Mouse (Mus musculus) macrophage (primary cell): Measurements from ENCODE around the gene Slc44a1. TPM values are rescaled to one million over a fixed set of nuclear protein-coding genes. Genes with fewer than 3 reads are reported as not detected.

ENCODE experiments used
- H3K27ac ChIP-seq: fragments of 350-480 bp; formaldehyde crosslinking; 2 replicates; pipeline ENCODE4 v1.9.0; 2021
- H3K36me3 ChIP-seq: fragments of 350-480 bp; formaldehyde crosslinking; 2 replicates; pipeline ENCODE4 v1.9.0; 2021; ENCODE audit errors: inconsistent target
- H3K4me3 ChIP-seq: fragments of 350-480 bp; formaldehyde crosslinking; 2 replicates; pipeline ENCODE4 v1.9.0; 2021; ENCODE audit errors: inconsistent target
- H3K79me2 ChIP-seq: fragments of 350-480 bp; formaldehyde crosslinking; 2 replicates; pipeline ENCODE4 v1.9.0; 2021; ENCODE audit errors: inconsistent target
- WGBS: methylation state at CpG from one replicate; pipeline ENCODE4 v1.1.7; 2026; ENCODE audit warnings: inconsistent platforms; ENCODE audit not compliant: missing documents; 5-methylcytosine and 5-hydroxymethylcytosine counted together
- polyA plus RNA-seq: library from polyadenylated mRNA; stranded (reverse); fragments of 250-400 nt; gene quantifications from 3 replicates; pipeline ENCODE4 v1.2.4, GENCODE M21; 2018; ENCODE audit warnings: inconsistent platforms

Gene Slc44a1
- polyA plus RNA-seq, 1 experiment from 2014 or later = 33.2 TPM

GRCm38 (mm10) chr4:53617968-53618367 is 177.8 kb downstream of the Slc44a1 start:
- Histone ChIP-seq H3K27ac (no peak overlapping the region), H3K79me2 (no peaks in the 10 kb centered on the region), H3K36me3 (no peaks in the 10 kb centered on the region), H3K4me3 (no peak overlapping the region)
- WGBS = 87% methylated on average over 3 of the region's 3 CpGs

GRCm38 (mm10) chr4:53620104-53620503 is 179.9 kb downstream of the Slc44a1 start:
- Histone ChIP-seq H3K27ac (no peak overlapping the region), H3K79me2 (no peaks in the 10 kb centered on the region), H3K4me3 (no peak overlapping the region), H3K36me3 (no peaks in the 10 kb centered on the region)
- 91% methylated on average over 6 of the region's 6 CpGs for WGBS

DNA sequence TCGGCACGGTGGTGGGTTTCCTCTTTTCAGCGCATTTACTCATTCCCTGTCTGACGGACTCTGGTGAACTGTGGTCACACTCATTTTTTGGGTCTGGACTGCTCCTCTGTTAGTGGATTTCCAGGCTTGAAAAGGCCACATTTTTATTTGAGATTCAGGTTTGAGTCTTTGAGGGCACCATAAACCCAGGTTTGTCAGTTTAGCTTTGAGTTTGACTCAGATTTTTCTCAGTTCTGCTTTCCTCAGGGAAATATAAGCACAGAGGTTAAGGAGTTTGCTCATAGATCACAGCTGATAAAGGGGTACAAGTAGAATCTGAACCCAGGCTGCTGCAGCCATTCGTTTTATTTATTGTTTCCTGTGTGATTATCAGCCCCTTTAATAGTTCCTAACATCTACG is 180.9 kb downstream of the Slc44a1 start:
- Histone ChIP-seq H3K27ac (no peak overlapping the region), H3K36me3 (no peaks in the 10 kb centered on the region), H3K79me2 (no peaks in the 10 kb centered on the region), H3K4me3 (no peak overlapping the region)
- 68% methylated on average over 5 of the region's 6 CpGs for WGBS

DNA sequence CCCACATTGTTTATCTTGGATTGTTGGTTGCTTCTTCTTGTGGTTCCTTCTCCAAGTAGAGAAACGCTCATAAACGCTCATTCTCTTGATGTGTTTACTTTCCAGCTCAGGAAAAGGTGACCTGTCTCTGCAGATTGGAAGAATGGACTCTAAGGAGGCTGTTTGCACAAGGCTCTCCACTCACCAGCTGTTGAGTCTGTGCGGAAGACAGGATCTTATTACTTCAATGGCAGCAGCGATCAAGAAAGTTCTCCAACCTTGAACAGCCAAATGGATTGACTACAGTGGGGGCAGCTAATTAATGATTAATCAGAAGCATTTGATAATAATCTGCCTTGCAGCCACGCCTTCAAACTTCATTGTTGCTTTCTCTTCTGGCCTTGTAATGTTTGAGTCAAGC is 181.3 kb downstream of the Slc44a1 start:
- 70% methylated on average over 5 of the region's 5 CpGs for WGBS
- Histone ChIP-seq H3K27ac (no peak overlapping the region), H3K36me3 (no peaks in the 10 kb centered on the region)

DNA sequence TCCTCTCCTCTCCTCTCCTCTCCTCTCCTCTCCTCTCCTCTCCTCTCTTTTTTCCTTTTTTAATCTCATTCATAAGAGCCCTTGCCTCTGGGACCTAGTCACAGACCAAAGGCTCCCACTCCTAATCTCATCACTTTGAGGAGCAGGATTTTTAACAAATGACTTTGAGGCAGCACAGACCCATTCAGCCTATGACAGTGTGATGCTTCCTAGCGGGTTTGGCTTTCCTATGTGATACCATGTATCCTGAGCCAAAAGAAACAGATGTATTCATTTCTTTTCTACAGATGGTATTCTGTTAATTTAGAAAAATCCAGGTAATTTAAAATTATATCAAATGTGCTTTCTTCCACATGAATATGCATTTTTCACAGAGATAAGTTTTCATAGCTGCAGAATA is 183.5 kb downstream of the Slc44a1 start:
- 92% methylated on average over 1 of the region's 1 CpGs for WGBS
- Histone ChIP-seq H3K79me2 (no peaks in the 10 kb centered on the region), H3K36me3 (no peaks in the 10 kb centered on the region), H3K4me3 (no peak overlapping the region), H3K27ac (no peak overlapping the region)

More for the DNA sequence above, 181.3 kb downstream of the Slc44a1 start:
- H3K4me3 ChIP-seq = no peak overlapping the region
- no peaks in the 10 kb centered on the region for H3K79me2 ChIP-seq

DNA sequence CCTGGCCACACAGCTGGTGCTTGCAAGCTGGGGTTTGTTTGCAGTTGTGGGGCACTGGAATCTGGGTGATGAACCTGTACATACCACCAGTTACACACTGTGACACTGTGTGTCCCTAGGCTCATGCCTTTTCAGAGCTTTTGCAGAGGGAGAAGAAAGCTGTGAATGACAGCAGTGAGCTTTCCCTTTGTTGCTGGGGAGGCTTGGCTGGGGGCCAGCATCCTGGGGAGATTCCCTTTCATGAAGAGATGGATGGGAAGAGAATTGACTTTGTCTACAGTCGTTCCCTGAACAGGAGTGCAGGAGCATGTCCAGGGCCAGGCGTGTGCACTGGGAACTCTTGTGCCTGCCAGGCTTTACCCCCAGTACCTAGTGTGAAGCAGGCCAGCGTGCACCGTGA is 184.6 kb downstream of the Slc44a1 start:
- no peak overlapping the region for H3K4me3 ChIP-seq
- no peaks in the 10 kb centered on the region for H3K79me2 ChIP-seq
- 76% methylated on average over 4 of the region's 4 CpGs for WGBS
- H3K27ac ChIP-seq = no peak overlapping the region
- no peaks in the 10 kb centered on the region for H3K36me3 ChIP-seq

DNA sequence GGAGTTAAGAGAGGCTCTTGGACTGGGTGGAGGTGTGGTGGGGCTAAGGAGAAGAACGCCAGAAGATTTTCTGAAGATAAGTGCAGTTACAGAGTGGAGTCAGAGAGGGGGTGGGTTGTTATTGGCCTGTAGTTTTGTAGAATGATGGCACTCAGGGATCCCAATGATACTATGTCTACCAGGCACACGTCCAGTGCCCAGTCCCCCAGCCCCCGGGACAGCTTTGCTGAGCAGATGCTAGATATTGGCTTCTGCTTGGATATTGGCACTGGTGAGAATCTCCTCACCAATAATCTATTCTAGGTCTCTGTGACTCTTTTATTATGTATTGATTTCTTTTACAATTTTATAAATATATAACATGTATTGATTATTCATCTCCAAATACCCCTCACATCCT is 185.1 kb downstream of the Slc44a1 start:
- Histone ChIP-seq H3K36me3 (no peaks in the 10 kb centered on the region), H3K79me2 (no peaks in the 10 kb centered on the region), H3K4me3 (no peak overlapping the region), H3K27ac (no peak overlapping the region)
- 86% methylated on average over 3 of the region's 3 CpGs for WGBS

DNA sequence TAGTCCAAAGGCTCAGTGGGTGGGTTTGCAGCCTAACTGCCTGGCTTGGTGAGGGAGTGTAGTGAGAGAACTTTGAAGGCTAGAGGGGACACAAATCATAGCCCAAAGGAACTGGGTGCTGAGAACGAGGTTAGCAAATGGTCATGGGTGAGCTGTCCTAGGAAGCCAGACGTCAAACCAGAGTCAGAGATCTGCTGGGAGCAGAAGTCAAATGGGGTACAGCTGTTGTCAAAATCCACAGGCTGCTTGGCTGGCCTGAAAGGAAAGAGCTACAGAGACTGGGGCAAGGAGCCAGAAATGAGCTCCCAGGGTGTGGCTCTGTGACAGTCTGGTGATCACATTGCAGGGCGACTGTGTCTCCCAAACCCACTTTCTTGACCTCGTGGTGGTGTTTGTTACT is 188.7 kb downstream of the Slc44a1 start:
- Histone ChIP-seq H3K4me3 (no peak overlapping the region), H3K79me2 (no peaks in the 10 kb centered on the region), H3K27ac (no peak overlapping the region), H3K36me3 (no peaks in the 10 kb centered on the region)
- 43% methylated on average over 4 of the region's 4 CpGs for WGBS

- no peaks in the 10 kb centered on the region for H3K79me2 ChIP-seq
- H3K4me3 ChIP-seq = no peak overlapping the region
- 42% methylated on average over 12 of the region's 12 CpGs for WGBS
- no peak overlapping the region for H3K27ac ChIP-seq
- no peaks in the 10 kb centered on the region for H3K36me3 ChIP-seq
These were observed 190.7 kb downstream of the Slc44a1 start for GRCm38 (mm10) chr4:53630963-53631315.

DNA sequence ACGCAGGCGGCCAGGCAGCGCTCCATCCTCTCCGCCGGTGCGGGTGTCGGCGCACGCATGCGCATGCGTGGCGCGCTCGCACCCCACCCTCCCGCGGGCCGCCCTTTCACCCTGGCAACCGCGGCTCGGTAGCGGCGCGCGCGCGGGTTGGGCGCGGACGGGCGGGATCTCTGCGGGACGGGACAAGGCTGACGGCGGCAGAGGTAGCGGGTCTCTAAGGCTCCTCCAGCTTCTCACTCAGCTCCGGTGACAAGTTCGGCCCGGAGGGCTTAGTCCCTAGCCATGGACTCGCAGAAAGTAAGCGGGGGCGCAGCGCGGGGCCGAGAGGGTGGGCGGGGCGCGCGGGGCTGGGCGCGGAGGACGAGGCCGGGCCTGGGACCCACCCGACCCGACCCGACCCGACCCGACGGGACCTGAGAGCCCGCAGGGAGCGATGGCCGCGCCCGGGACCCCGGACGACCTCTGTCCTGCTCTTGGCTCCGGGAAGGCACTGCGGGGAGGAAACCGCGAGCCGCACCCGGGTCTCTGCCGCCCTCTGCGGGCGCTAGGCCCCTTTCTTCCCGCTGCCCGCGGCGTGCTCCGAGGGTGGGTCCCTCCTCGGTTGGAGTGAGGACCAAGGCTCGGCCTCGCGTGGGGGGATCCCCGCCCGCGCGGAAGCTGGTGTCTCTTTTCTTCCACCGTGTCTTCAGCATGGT is 191.2 kb downstream of the Slc44a1 start, which contains the start of gene Fsd1l:
Gene Fsd1l, plus strand, starts transcription at position 156 of the 695 bp plus-strand sequence.
- no peaks in the 10 kb centered on the region for H3K79me2 ChIP-seq
- no peak within 1 kb of the TSS for H3K27ac ChIP-seq
- H3K36me3 ChIP-seq = no peaks in the 10 kb centered on the region
- H3K4me3 ChIP-seq = peak within 1 kb of the TSS; percentile 40
- WGBS = 1% methylated on average over 76 of the region's 88 CpGs

DNA sequence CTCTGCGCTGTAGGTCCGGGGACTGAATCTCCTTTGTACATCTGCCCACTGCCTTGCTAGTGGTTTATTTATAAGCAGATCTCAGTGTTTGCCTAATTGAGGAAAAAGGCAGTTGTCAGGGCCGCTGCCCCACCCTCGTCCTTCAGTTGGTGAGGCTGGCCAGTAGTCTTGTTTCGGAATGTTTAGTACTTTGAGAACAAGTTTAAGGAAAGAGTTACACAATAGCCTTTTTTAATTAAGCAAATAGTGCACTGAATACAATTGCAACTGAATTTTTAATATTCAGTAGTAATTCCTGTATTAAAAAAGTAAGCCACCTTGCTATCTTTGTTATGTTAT is 191.8 kb downstream of the Slc44a1 start:
- Histone ChIP-seq H3K4me3 (peak overlapping the region; percentile 40), H3K79me2 (no peaks in the 10 kb centered on the region), H3K36me3 (no peaks in the 10 kb centered on the region), H3K27ac (no peak overlapping the region)
- 4% methylated on average over 5 of the region's 5 CpGs for WGBS

- Histone ChIP-seq H3K36me3 (no peaks in the 10 kb centered on the region), H3K27ac (no peak overlapping the region), H3K79me2 (no peaks in the 10 kb centered on the region), H3K4me3 (no peak overlapping the region)
- 97% methylated on average over 3 of the region's 3 CpGs for WGBS
These were observed 195.1 kb downstream of the Slc44a1 start for GRCm38 (mm10) chr4:53635336-53635735.

DNA sequence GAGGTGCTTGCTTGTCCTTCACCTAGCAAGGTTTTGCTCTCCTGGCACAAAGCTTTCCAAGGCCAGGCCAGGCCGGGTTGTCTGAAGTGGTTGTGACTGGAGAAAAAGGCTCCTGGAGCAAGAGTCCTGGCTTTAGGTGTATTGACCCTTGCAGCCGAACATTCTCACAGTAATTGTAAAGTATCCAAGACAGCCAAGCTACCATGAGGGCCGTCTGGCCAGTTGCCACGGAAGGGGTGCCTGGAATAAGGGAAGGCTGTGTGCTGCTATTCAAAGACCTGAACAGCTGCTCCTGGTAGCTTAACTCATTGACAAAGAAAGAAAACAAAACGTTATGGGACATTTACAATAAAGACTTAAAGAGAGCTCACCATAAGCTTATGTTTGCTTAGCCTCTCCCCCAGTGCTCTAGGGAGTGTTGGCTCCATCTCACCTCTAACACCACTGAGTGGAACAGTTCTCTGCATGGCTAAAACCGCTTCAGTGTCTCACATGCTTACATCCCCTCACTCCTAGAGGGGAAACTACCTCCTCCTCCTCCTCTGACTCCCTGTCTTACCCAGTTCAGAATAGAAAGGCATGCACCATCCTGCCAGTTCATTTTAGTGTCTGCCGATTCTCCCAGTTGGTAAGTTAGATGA is 197.2 kb downstream of the Slc44a1 start:
- Histone ChIP-seq H3K4me3 (no peak overlapping the region), H3K79me2 (no peaks in the 10 kb centered on the region), H3K36me3 (no peaks in the 10 kb centered on the region), H3K27ac (no peak overlapping the region)
- WGBS = 94% methylated on average over 7 of the region's 7 CpGs

DNA sequence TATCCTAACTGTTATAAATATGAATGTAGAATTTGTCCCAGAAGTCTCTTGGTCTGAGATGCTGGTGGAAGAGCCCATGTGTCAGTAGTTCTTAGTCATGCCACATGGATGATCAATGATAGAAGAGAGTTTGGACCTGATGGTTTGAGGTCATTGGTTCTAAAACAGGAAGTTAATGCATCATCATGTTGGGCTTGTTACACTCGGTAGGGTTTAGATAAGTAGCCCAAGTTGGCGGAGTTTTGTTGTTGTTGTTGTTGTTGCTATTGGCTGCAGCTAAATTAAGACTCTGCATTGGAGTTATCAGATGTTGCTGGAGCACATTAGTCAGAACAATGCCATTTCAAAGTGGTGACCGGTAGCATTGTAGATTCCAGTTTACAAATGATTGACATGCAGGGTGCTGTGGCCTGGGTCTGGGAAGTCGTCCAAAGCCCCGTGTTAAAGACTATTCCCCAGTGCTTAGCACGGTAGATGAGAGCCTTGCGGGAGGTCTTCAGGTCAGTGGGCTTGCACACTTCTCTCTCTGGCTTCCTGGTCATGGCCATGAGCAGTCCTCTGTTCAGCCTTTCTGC is 198.4 kb downstream of the Slc44a1 start:
- Histone ChIP-seq H3K36me3 (no peaks in the 10 kb centered on the region), H3K4me3 (no peak overlapping the region), H3K79me2 (no peaks in the 10 kb centered on the region), H3K27ac (no peak overlapping the region)
- WGBS = 62% methylated on average over 7 of the region's 7 CpGs

- Histone ChIP-seq H3K4me3 (no peak overlapping the region), H3K36me3 (no peaks in the 10 kb centered on the region), H3K27ac (no peak overlapping the region), H3K79me2 (no peaks in the 10 kb centered on the region)
- WGBS = 90% methylated on average over 3 of the region's 3 CpGs
These were observed 217.8 kb downstream of the Slc44a1 start for GRCm38 (mm10) chr4:53658029-53658428.
